Mouse (Mus musculus) ES-E14 (cell line): ENCODE measurements around the gene Fhit.

Experiments
- CHD2 ChIP-seq: IDR thresholded peaks from 2 replicates; pipeline ENCODE4 v1.6.1; 2014; ENCODE audit warnings: mild to moderate bottlenecking, low read depth, low read length, inconsistent platforms
- HCFC1 ChIP-seq: IDR thresholded peaks from 2 replicates; pipeline ENCODE4 v1.6.1; 2012; ENCODE audit warnings: low read length, inconsistent platforms, borderline replicate concordance; ENCODE audit not compliant: insufficient read depth
- MAFK ChIP-seq: IDR thresholded peaks from 2 replicates; pipeline ENCODE4 v1.6.1; 2014; ENCODE audit warnings: mild to moderate bottlenecking, low read depth, low read length, inconsistent platforms; ENCODE audit not compliant: insufficient read depth
- ZC3H11A ChIP-seq: IDR thresholded peaks from 2 replicates; pipeline ENCODE4 v1.6.1; 2012; ENCODE audit warnings: low read depth, mild to moderate bottlenecking, inconsistent platforms, low read length, borderline replicate concordance

DNA sequence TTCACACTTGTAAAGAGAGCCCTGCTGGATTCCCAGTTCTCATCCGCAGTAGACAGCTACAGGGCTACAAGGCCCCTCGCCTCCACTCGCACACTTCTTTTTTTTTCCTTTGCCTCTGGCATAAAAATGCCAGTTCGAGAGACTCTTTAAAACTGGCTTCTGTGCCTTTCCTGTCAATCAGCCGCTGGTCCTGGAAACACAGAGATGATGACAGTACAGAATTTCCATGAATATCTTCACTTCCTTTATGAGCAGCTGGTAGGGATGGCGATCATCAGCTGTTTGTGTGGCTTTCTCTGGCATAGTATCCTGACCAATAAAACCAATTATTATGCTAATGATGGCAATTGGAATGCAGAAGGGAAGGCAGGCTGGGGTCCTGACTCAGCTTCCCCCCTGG, 1626.3 kb downstream of the Fhit start:
- no peak for TF ChIP-seq ZC3H11A
- TF ChIP-seq HCFC1, result no peak
- TF ChIP-seq MAFK, result no peak
- no peak for TF ChIP-seq CHD2
